Mouse (Mus musculus) kidney, embryonic 16.5 days (tissue): ENCODE results near the gene Slc12a8. TPM values are rescaled to one million over a fixed set of nuclear protein-coding genes. Genes with fewer than 3 reads are reported as not detected.

Experiments
- ATAC-seq: fragments of 200-750 bp; cut with Nextera tagmentation; 2 replicates; pipeline ENCODE4 v1.8.0; 2017; ENCODE audit warnings: moderate TSS enrichment; ENCODE audit not compliant: low FRiP score, low TSS enrichment
- H3K27ac ChIP-seq: fragments of 300-500 bp; sonication (generic); 2 replicates; pipeline ENCODE4 v1.5.1; 2014; ENCODE audit warnings: low read length
- H3K27me3 ChIP-seq: fragments of 300-500 bp; sonication (generic); 2 replicates; pipeline ENCODE4 v1.6.1; 2014; ENCODE audit warnings: low read length, control low read depth, mixed read lengths; ENCODE audit not compliant: insufficient read depth
- H3K36me3 ChIP-seq: fragments of 300-500 bp; sonication (generic); 2 replicates; pipeline ENCODE4 v1.6.1; 2014; ENCODE audit warnings: low read length, control low read depth, mixed read lengths; ENCODE audit not compliant: insufficient read depth
- H3K4me1 ChIP-seq: fragments of 300-500 bp; sonication (generic); 2 replicates; pipeline ENCODE4 v1.6.1; 2014; ENCODE audit warnings: low read length, control low read depth, mixed read lengths; ENCODE audit not compliant: insufficient read depth
- H3K4me2 ChIP-seq: fragments of 300-500 bp; sonication (generic); replicated peaks from 2 replicates; pipeline ENCODE4 v1.6.1; 2014; ENCODE audit warnings: low read depth, low read length
- H3K4me3 ChIP-seq: fragments of 300-500 bp; sonication (generic); 2 replicates; pipeline ENCODE4 v1.5.1; 2014; ENCODE audit warnings: mild to moderate bottlenecking, low read length
- H3K9ac ChIP-seq: fragments of 300-500 bp; sonication (generic); replicated peaks from 2 replicates; pipeline ENCODE4 v1.6.1; 2014; ENCODE audit warnings: low read length
- H3K9me3 ChIP-seq: fragments of 300-500 bp; sonication (generic); 2 replicates; pipeline ENCODE4 v1.6.1; 2016; ENCODE audit warnings: low read length, control low read depth
- WGBS: fragments of 180-500 bp; shearing (Covaris S2); extraction: QIAGEN DNeasy Blood & Tissue Kit; methylation state at CpG from one replicate; pipeline ENCODE4 v1.1.7; 2014; 5-methylcytosine and 5-hydroxymethylcytosine counted together
- polyA plus RNA-seq: library from polyadenylated mRNA; unstranded; fragments of >200 nt; fragmentation: Nextera tagmentation; extraction: Ambion mirVana; gene quantifications from 2 replicates; pipeline ENCODE4 v1.2.1, GENCODE M21; 2015

Slc12a8 gene
- polyA plus RNA-seq, 1 experiment from 2014 or later: 0.92 TPM

DNA sequence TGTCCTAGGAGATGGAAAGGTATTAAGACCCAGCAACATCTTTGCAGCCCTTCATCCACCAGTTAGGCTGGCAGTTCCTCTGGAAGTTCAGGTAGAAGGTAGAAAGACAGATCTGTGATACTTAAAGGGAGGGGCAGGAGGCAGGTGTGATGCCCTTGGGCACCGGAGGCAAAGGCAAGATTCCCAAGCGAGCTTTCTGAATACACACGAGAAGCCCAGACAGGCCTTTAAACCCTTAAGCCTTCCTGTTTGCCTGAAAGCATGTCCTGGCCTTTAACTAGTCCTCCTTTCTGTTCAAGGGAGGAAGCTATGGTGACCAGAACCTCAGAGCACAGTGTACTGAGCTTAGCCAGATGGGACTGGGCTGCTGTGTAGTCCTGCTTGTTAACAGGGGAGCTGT is 165.5 kb downstream of the Slc12a8 start:
- Histone ChIP-seq H3K36me3 (no peaks in the 10 kb centered on the region), H3K4me1 (peaks cover 20% of the 10 kb centered on the region; the same call in 1 of the 2 replicates), H3K4me2 (no peak overlapping the region), H3K4me3 (no peak overlapping the region), H3K9ac (no peak overlapping the region), H3K27ac (no peak overlapping the region), H3K27me3 (no peaks in the 10 kb centered on the region), H3K9me3 (no peaks in the 10 kb centered on the region)
- 84% methylated on average over 3 of the region's 3 CpGs for WGBS
- ATAC-seq: no peak

- no peaks in the 10 kb centered on the region for H3K36me3 ChIP-seq
- peak overlapping the region; percentile 74; the same call in 1 of the 2 replicates for H3K27ac ChIP-seq
- no peaks in the 10 kb centered on the region for H3K27me3 ChIP-seq
- 67% methylated on average over 13 of the region's 13 CpGs for WGBS
- ATAC-seq: 0 out of 2 replicates have a peak, but pooled peaks have one; percentile 8
- no peaks in the 10 kb centered on the region for H3K9me3 ChIP-seq
- H3K4me2 ChIP-seq: peak overlapping the region; percentile 80
- H3K9ac ChIP-seq: peak overlapping the region; percentile 83
- peak overlapping the region; percentile 64 for H3K4me3 ChIP-seq
- H3K4me1 ChIP-seq: peaks cover 23% of the 10 kb centered on the region; the same call in 1 of the 2 replicates
Observed at GRCm38 (mm10) chr16:33683206-33684161, 166.4 kb downstream of the Slc12a8 start.

- Histone ChIP-seq H3K9me3 (no peaks in the 10 kb centered on the region), H3K9ac (peak within 1 kb of the TSS; percentile 83), H3K27me3 (no peaks in the 10 kb centered on the region), H3K4me2 (peak within 1 kb of the TSS; percentile 80), H3K4me1 (peaks cover 23% of the 10 kb centered on the region; the same call in 1 of the 2 replicates), H3K4me3 (peak within 1 kb of the TSS; percentile 64), H3K27ac (peak within 1 kb of the TSS; percentile 74), H3K36me3 (no peaks in the 10 kb centered on the region)
- ATAC-seq: peak; percentile 89
- WGBS: under 1% methylated on average over 34 of the region's 57 CpGs
Observed at GRCm38 (mm10) chr16:33684162-33684702, 167.1 kb downstream of the Slc12a8 start, which contains the start of gene Heg1. Gene Heg1 (plus strand): TSS chr16:33684370.

DNA sequence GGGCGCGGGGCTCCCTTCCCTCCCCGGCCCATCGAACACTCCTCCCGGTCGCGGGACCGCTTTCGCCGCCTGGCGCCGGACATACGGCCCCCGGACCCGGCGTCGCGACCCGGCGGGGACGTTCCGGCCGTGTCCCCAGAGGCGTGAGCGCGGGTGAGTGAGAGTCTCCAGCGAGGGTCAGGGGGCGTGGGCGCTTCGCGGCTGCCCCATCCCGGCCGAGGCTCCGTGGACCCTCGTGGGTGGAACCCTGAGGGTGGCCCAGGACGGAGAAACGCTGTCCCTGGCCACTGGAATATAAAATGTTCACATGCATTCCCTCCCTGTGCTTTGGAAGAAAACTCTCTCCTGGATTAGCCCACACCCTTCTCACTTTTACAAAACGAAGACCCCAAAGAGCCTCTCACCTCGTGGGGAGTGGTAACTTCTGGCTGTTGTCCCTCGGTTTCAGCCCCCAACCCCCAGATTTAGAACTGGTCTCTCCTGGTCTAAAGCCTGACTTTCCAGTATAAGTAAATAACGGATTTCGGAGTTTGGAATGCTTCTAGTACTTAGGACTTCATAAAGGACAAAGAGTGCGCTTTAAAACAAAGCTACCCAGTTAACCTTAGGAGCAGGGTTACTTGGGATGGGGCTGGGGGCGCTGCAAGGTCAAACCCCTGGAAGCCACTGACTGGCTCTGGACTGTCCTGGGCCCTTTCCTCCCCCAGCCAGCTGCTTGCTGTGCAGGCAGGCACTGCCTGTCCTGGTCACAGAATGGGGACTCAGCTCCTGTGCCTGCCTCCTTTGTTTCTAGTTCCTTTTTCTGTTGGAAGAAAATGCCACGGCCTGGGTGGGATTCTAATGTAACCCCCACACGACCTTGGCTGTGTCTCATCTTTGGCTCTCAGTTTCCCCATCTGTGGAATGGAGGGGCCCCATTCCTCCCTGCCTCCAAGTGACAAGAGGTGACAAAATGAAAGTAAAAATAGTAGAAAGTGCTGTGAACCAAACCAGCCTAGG is 167.9 kb downstream of the Slc12a8 start:
- Histone ChIP-seq H3K36me3 (no peaks in the 10 kb centered on the region), H3K27ac (peak overlapping the region; percentile 74), H3K9ac (peak overlapping the region; percentile 83), H3K4me1 (peaks cover 23% of the 10 kb centered on the region; the same call in 1 of the 2 replicates), H3K4me2 (peak overlapping the region; percentile 80), H3K27me3 (no peaks in the 10 kb centered on the region), H3K9me3 (no peaks in the 10 kb centered on the region), H3K4me3 (peak overlapping the region; percentile 64)
- WGBS: under 1% methylated on average over 46 of the region's 46 CpGs
- ATAC-seq: peak; percentile 80

DNA sequence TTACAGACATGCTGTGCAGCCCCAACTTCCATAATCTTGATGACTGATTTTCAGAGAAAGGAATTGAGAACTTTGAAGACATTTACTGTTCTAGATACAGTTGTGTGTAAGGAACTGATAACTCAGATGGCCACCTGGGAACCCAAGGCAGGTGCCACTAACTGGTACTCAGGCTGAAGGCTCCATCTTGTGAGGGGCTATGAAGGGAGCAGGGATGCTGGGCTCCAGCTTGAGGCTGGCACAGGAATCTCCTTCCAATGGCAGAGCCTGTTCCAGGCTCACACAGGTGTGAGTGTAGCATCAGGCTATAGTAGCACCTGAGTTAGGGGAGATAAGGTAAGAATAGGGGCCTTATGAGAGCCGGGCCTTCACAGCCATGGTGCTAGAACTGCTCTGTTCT is 168.9 kb downstream of the Slc12a8 start:
- no peak for ATAC-seq
- Histone ChIP-seq H3K36me3 (no peaks in the 10 kb centered on the region), H3K9ac (peak overlapping the region; percentile 1; the same call in 1 of the 2 replicates), H3K4me2 (peak overlapping the region; percentile 80), H3K27ac (no peak overlapping the region), H3K9me3 (no peaks in the 10 kb centered on the region), H3K4me1 (peaks cover 23% of the 10 kb centered on the region; the same call in 1 of the 2 replicates), H3K4me3 (peak overlapping the region; percentile 64), H3K27me3 (no peaks in the 10 kb centered on the region)
- whole genome bisulfite sequencing: 73% methylated on average over 1 of the region's 1 CpGs

DNA sequence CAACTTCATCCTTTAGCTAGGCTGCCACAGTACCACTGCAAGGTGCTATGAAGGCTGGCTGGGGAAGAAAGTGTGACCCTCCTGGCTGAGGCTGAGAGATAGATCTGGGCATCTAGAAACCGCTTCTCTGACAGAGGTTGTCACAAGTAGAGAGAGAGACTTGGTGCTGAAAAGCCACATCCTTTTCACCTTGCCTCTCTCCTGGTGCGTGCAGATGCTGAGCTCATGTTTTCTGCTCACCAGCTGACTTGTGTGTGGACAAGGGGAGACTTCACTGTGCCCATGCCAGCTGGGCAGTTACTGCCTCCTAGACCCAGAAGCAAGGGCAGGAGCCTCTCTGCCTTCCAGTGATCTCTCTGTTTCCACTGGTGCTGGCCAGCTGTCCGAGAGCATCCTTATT is 170.6 kb downstream of the Slc12a8 start:
- no peaks in the 10 kb centered on the region for H3K27me3 ChIP-seq
- no peak for ATAC-seq
- 69% methylated on average over 3 of the region's 3 CpGs for WGBS
- no peaks in the 10 kb centered on the region for H3K9me3 ChIP-seq
- H3K9ac ChIP-seq: no peak overlapping the region
- no peak overlapping the region for H3K27ac ChIP-seq
- no peaks in the 10 kb centered on the region for H3K36me3 ChIP-seq
- peaks cover 23% of the 10 kb centered on the region; the same call in 1 of the 2 replicates for H3K4me1 ChIP-seq
- H3K4me3 ChIP-seq: peak overlapping the region; percentile 64; the same call in 1 of the 2 replicates
- peak overlapping the region; percentile 80 for H3K4me2 ChIP-seq

GRCm38 (mm10) chr16:33690975-33691747 is 174.0 kb downstream of the Slc12a8 start:
- H3K36me3 ChIP-seq: no peaks in the 10 kb centered on the region
- no peak overlapping the region for H3K9ac ChIP-seq
- H3K4me1 ChIP-seq: peaks cover 16% of the 10 kb centered on the region; the same call in 1 of the 2 replicates
- no peak overlapping the region for H3K27ac ChIP-seq
- no peak overlapping the region for H3K4me2 ChIP-seq
- no peak overlapping the region for H3K4me3 ChIP-seq
- 75% methylated on average over 6 of the region's 6 CpGs for WGBS
- no peaks in the 10 kb centered on the region for H3K27me3 ChIP-seq
- no peak for ATAC-seq
- no peaks in the 10 kb centered on the region for H3K9me3 ChIP-seq

GRCm38 (mm10) chr16:33693553-33693952 is 176.4 kb downstream of the Slc12a8 start:
- Histone ChIP-seq H3K4me2 (no peak overlapping the region), H3K9me3 (no peaks in the 10 kb centered on the region), H3K4me1 (peaks cover 17% of the 10 kb centered on the region), H3K27me3 (no peaks in the 10 kb centered on the region), H3K9ac (no peak overlapping the region), H3K27ac (no peak overlapping the region), H3K4me3 (no peak overlapping the region), H3K36me3 (no peaks in the 10 kb centered on the region)
- no peak for ATAC-seq
- WGBS: 50% methylated on average over 1 of the region's 1 CpGs
